Mouse (Mus musculus) frontal cortex, postnatal 25 days (tissue): ENCODE data around the gene Hao1.

Experiments used
- DNase-seq, 2 experiments: peaks; one replicate each; pipeline ENCODE4 v3.0.0; 2022; ENCODE audit warnings: low spot score in 2 of 2

Gene Hao1

GRCm38 (mm10) chr2:134465132-134465531, 89.0 kb downstream of the Hao1 start:
- no peak for DNase-seq

- DNase-seq, result no peak
Measured at GRCm38 (mm10) chr2:134462321-134462720, 91.8 kb downstream of the Hao1 start.

GRCm38 (mm10) chr2:134460831-134461230, 93.3 kb downstream of the Hao1 start:
- no peak for DNase-seq

GRCm38 (mm10) chr2:134456065-134456505, 98.1 kb downstream of the Hao1 start:
- no peak for DNase-seq

GRCm38 (mm10) chr2:134452748-134453147, 101.4 kb downstream of the Hao1 start:
- DNase-seq, result no peak

GRCm38 (mm10) chr2:134450976-134451375, 103.2 kb downstream of the Hao1 start:
- DNase-seq, result no peak
